Mouse (Mus musculus) olfactory bulb, adult 2 months (tissue): Measurements from ENCODE around the gene Sema5a.

Source experiments
- CTCF ChIP-seq: fragments of 200-500 bp; IDR thresholded peaks from 2 replicates; pipeline ENCODE4 v1.5.1; 2012; ENCODE audit warnings: low read depth, mild to moderate bottlenecking, low read length, moderate library complexity; ENCODE audit not compliant: insufficient read depth
- POLR2A ChIP-seq: fragments of 200-500 bp; IDR thresholded peaks from 2 replicates; pipeline ENCODE4 v1.6.1; 2012; ENCODE audit warnings: mild to moderate bottlenecking, low read depth, low read length, moderate library complexity; ENCODE audit not compliant: insufficient read depth

- TF ChIP-seq POLR2A (no peak), CTCF (no peak)
Observed at GRCm38 (mm10) chr15:32597189-32597588, 352.6 kb downstream of the Sema5a start.
